Mouse (Mus musculus): Measurements from ENCODE around the gene Dusp22. TPM values are rescaled to one million over a fixed set of nuclear protein-coding genes. Genes with fewer than 3 reads are reported as not detected.

Dusp22 gene
- polyA plus RNA-seq, 1 experiment from 2014 or later: 22.5 TPM

DNA sequence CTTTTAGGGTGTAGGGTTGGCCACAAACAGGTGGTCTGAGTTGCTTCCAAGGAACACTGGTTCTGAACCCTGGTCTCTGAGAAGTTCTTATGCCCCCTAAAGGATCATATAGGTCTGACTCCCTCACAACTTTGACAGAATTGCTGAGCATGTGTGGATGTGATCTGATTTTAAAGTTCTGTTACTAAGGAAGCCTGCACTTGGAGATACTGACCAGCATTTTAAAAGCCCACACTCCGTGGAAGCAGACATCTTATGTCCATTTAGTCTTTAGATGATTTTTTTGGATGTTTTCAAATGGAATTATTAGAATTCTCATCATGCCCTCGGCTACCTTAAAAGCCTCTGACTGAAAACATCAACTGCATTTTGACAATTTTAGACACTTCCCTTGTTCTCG lies 95.8 kb downstream of the Dusp22 start:
- H3K4me2 ChIP-seq (replicated peaks; ENCODE audit: low read depth, low read length): no peak overlapping the region
- ATAC-seq (ENCODE audit: low FRiP score, low TSS enrichment): no peak
- H3K4me1 ChIP-seq (ENCODE audit: control insufficient read depth, insufficient read depth, low read length): 0 out of 2 replicates have a peak, but pooled peaks cover 3% of the 10 kb centered on the region
- H3K27ac ChIP-seq (ENCODE audit: low read depth, low read length): no peak overlapping the region
- no peaks in the 10 kb centered on the region for H3K36me3 ChIP-seq (ENCODE audit: control insufficient read depth, insufficient read depth, low read length)
- H3K9me3 ChIP-seq (ENCODE audit: control insufficient read depth, low read length): no peaks in the 10 kb centered on the region
- H3K4me3 ChIP-seq (ENCODE audit: low read length): no peak overlapping the region
- 83% methylated on average over 3 of the region's 3 CpGs for WGBS
- H3K9ac ChIP-seq (ENCODE audit: low read depth, low read length): no peak overlapping the region
- H3K27me3 ChIP-seq (ENCODE audit: control insufficient read depth, insufficient read depth, low read length): peaks cover 16% of the 10 kb centered on the region

DNA sequence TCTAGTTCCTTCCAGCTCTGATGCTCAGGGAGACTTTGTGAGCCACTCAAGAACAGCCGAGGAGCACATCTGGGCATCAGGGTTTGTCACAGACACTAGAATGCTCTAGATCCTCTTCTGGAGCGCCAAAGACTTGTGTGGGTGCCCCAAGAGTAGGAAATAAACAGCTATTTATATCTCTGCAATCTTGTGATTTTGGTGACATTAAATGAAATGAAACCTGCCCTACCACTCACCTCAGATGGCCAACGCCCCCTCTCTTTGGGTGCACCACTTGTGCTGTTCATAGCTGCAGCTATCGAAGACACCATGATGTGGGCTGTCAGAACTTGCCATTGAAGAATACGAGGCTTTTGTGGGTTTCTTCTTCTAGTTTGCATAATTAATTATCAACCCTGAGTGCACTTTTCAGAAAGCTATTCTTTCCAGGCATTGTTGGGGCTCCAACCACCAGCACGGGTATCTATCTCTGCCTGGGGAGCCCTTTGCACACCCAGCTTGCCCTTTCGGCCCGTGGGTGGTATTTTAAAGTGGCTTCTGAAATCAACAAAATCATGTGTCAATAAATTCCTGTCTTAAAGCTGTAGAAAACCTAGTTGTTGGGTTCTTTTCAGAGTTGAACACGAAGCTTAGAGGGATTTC lies 96.3 kb downstream of the Dusp22 start:
- Histone ChIP-seq H3K9me3 (ENCODE audit: control insufficient read depth, low read length) (no peaks in the 10 kb centered on the region), H3K27ac (ENCODE audit: low read depth, low read length) (no peak overlapping the region), H3K27me3 (ENCODE audit: control insufficient read depth, insufficient read depth, low read length) (peaks cover 11% of the 10 kb centered on the region), H3K9ac (ENCODE audit: low read depth, low read length) (no peak overlapping the region), H3K4me1 (ENCODE audit: control insufficient read depth, insufficient read depth, low read length) (no peaks in the 10 kb centered on the region), H3K36me3 (ENCODE audit: control insufficient read depth, insufficient read depth, low read length) (no peaks in the 10 kb centered on the region), H3K4me3 (ENCODE audit: low read length) (no peak overlapping the region), H3K4me2 (replicated peaks; ENCODE audit: low read depth, low read length) (no peak overlapping the region)
- 82% methylated on average over 9 of the region's 9 CpGs for WGBS
- ATAC-seq (ENCODE audit: low FRiP score, low TSS enrichment): no peak

DNA sequence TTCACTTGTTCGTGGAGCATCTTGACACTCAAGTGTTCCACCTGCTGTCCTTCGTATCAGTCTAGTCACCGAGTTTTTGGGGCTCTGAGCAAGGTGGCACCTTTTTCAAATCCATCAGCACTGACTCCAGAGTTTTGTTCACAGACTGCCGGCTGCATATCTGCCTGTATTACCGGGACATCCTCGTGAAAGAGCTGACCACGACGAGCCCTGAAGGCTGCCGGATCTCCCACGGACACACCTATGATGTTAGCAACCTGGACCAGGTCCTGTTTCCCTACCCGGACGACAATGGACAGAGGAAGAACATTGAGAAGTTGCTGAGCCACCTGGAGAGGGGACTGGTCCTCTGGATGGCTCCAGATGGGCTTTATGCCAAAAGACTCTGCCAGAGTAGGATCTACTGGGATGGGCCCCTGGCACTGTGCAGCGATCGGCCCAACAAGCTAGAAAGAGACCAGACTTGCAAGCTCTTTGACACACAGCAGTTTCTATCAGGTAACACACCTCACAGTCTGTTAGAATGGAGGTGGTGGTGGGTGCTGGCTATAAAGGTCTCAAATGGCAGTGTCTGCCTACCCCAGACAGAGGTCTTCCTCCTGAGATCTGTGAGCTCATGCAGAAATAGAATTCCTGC lies 97.6 kb downstream of the Dusp22 start:
- no peak for ATAC-seq (ENCODE audit: low FRiP score, low TSS enrichment)
- Histone ChIP-seq H3K4me1 (ENCODE audit: control insufficient read depth, insufficient read depth, low read length) (no peaks in the 10 kb centered on the region), H3K9ac (ENCODE audit: low read depth, low read length) (no peak overlapping the region), H3K36me3 (ENCODE audit: control insufficient read depth, insufficient read depth, low read length) (no peaks in the 10 kb centered on the region), H3K27me3 (ENCODE audit: control insufficient read depth, insufficient read depth, low read length) (0 out of 2 replicates have a peak, but pooled peaks cover 2% of the 10 kb centered on the region), H3K27ac (ENCODE audit: low read depth, low read length) (no peak overlapping the region), H3K4me3 (ENCODE audit: low read length) (no peak overlapping the region), H3K4me2 (replicated peaks; ENCODE audit: low read depth, low read length) (no peak overlapping the region), H3K9me3 (ENCODE audit: control insufficient read depth, low read length) (no peaks in the 10 kb centered on the region)
- 88% methylated on average over 14 of the region's 14 CpGs for WGBS

DNA sequence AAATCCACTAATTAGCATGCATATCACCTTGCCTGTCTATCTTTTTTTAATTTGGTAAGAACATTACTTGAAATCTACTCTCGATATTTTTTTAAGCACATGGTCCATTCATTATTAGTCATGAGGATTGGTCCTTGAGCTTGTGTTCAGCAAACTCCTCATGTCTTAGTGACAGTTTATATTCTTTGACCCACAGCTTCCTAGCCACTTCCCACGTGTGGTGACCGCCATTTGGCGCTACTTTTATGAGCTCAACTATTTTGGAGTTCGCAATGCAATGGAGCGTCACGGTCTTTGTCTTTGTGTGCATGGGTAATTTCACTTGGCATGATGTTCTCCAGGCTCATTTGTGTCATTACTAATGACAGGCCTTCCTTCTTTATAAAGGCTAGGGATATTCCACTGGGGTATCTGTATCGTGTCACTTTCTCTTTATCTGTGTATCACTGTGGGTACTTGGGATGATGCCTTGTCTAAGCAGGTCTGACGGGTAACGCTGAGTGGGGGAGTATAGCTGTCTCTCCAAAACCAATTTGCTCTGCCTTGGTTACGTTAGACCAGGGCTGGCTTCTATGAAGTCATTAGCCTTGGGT lies 99.1 kb downstream of the Dusp22 start:
- Histone ChIP-seq H3K4me2 (replicated peaks; ENCODE audit: low read depth, low read length) (no peak overlapping the region), H3K27ac (ENCODE audit: low read depth, low read length) (no peak overlapping the region), H3K4me1 (ENCODE audit: control insufficient read depth, insufficient read depth, low read length) (no peaks in the 10 kb centered on the region), H3K36me3 (ENCODE audit: control insufficient read depth, insufficient read depth, low read length) (no peaks in the 10 kb centered on the region), H3K9ac (ENCODE audit: low read depth, low read length) (no peak overlapping the region), H3K4me3 (ENCODE audit: low read length) (no peak overlapping the region), H3K27me3 (ENCODE audit: control insufficient read depth, insufficient read depth, low read length) (no peaks in the 10 kb centered on the region), H3K9me3 (ENCODE audit: control insufficient read depth, low read length) (no peaks in the 10 kb centered on the region)
- no peak for ATAC-seq (ENCODE audit: low FRiP score, low TSS enrichment)
- 64% methylated on average over 11 of the region's 11 CpGs for WGBS

DNA sequence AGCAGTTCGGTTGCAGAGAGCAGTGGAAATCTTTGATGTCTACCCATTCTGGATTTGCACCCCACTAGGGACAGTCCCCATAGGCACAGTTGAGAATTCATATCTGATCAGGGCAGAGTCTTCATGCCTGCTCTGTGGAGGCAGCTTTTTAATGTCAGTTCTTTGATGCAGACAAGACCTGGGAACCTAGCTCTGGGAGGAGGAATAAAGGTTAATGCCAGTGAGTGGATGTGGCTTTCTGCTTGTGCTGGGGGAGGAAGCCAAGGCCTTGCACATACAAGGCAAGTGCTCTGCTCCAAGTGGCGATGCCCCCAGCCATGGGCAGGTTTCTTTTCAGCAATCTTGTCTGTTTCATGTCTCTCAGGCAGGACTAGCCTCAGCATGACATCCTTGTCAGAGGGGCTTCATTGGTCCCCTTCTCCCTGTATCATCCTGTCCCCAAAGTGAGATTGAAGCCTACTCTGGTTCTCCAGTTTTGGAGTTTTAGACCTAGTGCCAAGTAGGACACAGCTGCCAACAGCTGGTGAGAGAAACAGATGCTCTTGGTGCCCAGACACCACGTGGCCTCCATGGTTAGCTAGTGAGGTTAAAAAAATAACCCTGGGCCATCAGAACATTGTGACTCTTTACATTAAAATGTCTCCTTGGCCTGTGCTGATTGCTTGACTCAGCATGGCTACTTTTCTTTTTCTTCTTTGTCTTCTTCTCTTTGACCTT lies 100.7 kb downstream of the Dusp22 start:
- 68% methylated on average over 3 of the region's 3 CpGs for WGBS
- H3K36me3 ChIP-seq (ENCODE audit: control insufficient read depth, insufficient read depth, low read length): no peaks in the 10 kb centered on the region

More for the DNA sequence above, 100.7 kb downstream of the Dusp22 start:
- Histone ChIP-seq H3K4me1 (ENCODE audit: control insufficient read depth, insufficient read depth, low read length) (no peaks in the 10 kb centered on the region), H3K9me3 (ENCODE audit: control insufficient read depth, low read length) (no peaks in the 10 kb centered on the region), H3K4me2 (replicated peaks; ENCODE audit: low read depth, low read length) (no peak overlapping the region), H3K9ac (ENCODE audit: low read depth, low read length) (no peak overlapping the region), H3K27me3 (ENCODE audit: control insufficient read depth, insufficient read depth, low read length) (no peaks in the 10 kb centered on the region), H3K4me3 (ENCODE audit: low read length) (no peak overlapping the region), H3K27ac (ENCODE audit: low read depth, low read length) (no peak overlapping the region)
- no peak for ATAC-seq (ENCODE audit: low FRiP score, low TSS enrichment)

Other genes starting within 250 kb of the Dusp22 start
- 264 and 276 TPM in 2 replicates for gene Uqcrfs1, start 114.6 kb upstream of the Dusp22 start, polyA plus RNA-seq (2014; fragmentation: Nextera tagmentation; extraction: Ambion mirVana)
- 0.19 and 0.27 TPM in 2 replicates for gene Irf4, start 89.2 kb downstream of the Dusp22 start, polyA plus RNA-seq (2014; fragmentation: Nextera tagmentation; extraction: Ambion mirVana)

All from kidney, embryonic 14.5 days (tissue).